Comparison of ENCODE assay signal across 27 mouse cellular contexts in the genomic region with DNA sequence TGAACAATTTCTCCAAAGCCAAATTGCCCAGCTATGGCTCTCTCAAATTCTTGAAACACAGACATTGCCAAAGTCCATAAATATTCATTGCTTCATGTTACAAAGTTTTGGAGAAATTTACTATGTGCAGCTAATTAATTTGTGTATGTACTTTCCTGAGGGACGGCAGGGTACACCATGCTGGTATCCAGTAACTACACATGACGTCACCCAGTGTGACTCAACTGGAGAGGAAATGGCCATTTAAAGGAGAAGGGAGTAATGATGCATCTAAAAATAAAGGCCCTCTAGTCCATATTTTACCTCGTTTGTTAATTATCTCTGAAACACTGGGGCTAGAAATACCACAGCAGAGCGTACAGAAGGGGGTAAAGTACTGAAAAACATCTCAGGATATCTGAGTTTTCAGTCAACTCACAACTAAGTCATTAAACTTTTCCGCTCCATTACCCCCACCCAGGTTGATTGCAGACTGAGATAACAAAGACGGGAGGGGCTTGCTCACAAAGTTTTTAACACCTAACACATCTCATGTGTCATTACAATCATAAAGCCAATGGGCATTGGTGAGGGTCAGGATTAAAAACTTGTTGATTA.
DNase-seq lines count a peak whose midpoint lies in the region; ATAC-seq and TF ChIP-seq lines count a peak whose summit lies in the region.
"Had no signal": no experiment of that assay in that cellular context is flagged by ENCODE, and none has a peak within 500 bp of the region (broad histone marks: within the 10 kb centered on the region; RNA-seq: fewer than 3 reads in every experiment).

No protein-coding gene starts in this region.

- no peak overlapping the region for H3K9ac ChIP-seq in forebrain, embryonic 14.5 days (ENCODE audit: low read length)
- no peak overlapping the region for H3K9ac ChIP-seq in forebrain, postnatal 0 days
- H3K9ac ChIP-seq in limb, embryonic 13.5 days: no peak overlapping the region
- no peak overlapping the region for H3K9ac ChIP-seq in limb, embryonic 15.5 days
- H3K9ac ChIP-seq: embryonic facial prominence, embryonic 13.5 days; heart, embryonic 12.5 days; heart, embryonic 15.5 days; hindbrain, embryonic 14.5 days had no signal

- TF ChIP-seq CTCF in forebrain, postnatal 0 days (IDR thresholded peaks at IDR 0.05; ENCODE audit: low read depth): no peak

- H3K4me1 ChIP-seq in forebrain, embryonic 14.5 days (ENCODE audit: control insufficient read depth, insufficient read depth, low read length): peaks cover 23% of the 10 kb centered on the region
- peaks cover 14% of the 10 kb centered on the region for H3K4me1 ChIP-seq in forebrain, postnatal 0 days (ENCODE audit: insufficient read depth)
- peaks cover 18% of the 10 kb centered on the region for H3K4me1 ChIP-seq in limb, embryonic 13.5 days
- H3K4me1 ChIP-seq in limb, embryonic 10.5 days: peaks cover 3% of the 10 kb centered on the region; the same call in 1 of the 2 replicates
- H3K4me1 ChIP-seq in limb, embryonic 15.5 days: peaks cover 8% of the 10 kb centered on the region; the same call in 1 of the 2 replicates
- H3K4me1 ChIP-seq: heart, embryonic 15.5 days had no signal

- ATAC-seq in forebrain, embryonic 14.5 days: peak; percentile 21; the same call in 1 of the 2 replicates
- ATAC-seq in forebrain, postnatal 0 days: no peak
- peak; percentile 57 for ATAC-seq in limb, embryonic 13.5 days (ENCODE audit: low FRiP score, low read depth)
- ATAC-seq in limb, embryonic 15.5 days (ENCODE audit: insufficient number of reproducible peaks, low FRiP score, low TSS enrichment, low read depth): no peak
- ATAC-seq: CD4-positive, CD25-positive, alpha-beta regulatory T cell, adult 4 months; hindbrain, postnatal 0 days; inflammation-experienced regulatory T-cells, adult 6 months had no signal

- peak; percentile 51 for DNase-seq in forebrain, embryonic 14.5 days (ENCODE audit: low spot score)
- DNase-seq in forebrain, postnatal 0 days: no peak
- no peak for DNase-seq in limb, embryonic 10.5 days (ENCODE audit: low spot score)
- no peak for DNase-seq in heart, postnatal 36 days
- DNase-seq in layer of hippocampus, adult 9-10 months (ENCODE audit: low spot score): no peak
- DNase-seq: adrenal gland, adult 2 months; adrenal gland, postnatal 14 days; cerebellum, adult 11-12 months; cerebellum, adult 8-10 months; cerebellum, postnatal 10 days; cerebellum, postnatal 36 days; embryo, embryonic 11 days; gastrocnemius, postnatal 25 days; heart, adult 18-20 months; heart, postnatal 10 days; heart, postnatal 4 days had no signal

- H3K4me3 ChIP-seq in forebrain, embryonic 14.5 days (ENCODE audit: low read depth, low read length): no peak overlapping the region
- H3K4me3 ChIP-seq in forebrain, postnatal 0 days (ENCODE audit: low read depth, low read length): no peak overlapping the region
- H3K4me3 ChIP-seq in limb, embryonic 13.5 days: no peak overlapping the region
- no peak overlapping the region for H3K4me3 ChIP-seq in limb, embryonic 10.5 days
- no peak overlapping the region for H3K4me3 ChIP-seq in limb, embryonic 15.5 days
- H3K4me3 ChIP-seq: embryonic facial prominence, embryonic 10.5 days; embryonic facial prominence, embryonic 13.5 days; erythroblast, embryonic 14.5 days; heart, embryonic 12.5 days; heart, embryonic 15.5 days had no signal

- WGBS in forebrain, embryonic 14.5 days: 25% methylated on average over 6 of the region's 6 CpGs
- 31% methylated on average over 6 of the region's 6 CpGs for WGBS in forebrain, postnatal 0 days
- WGBS in limb, embryonic 13.5 days: 48% methylated on average over 6 of the region's 6 CpGs
- WGBS in limb, embryonic 10.5 days: 78% methylated on average over 6 of the region's 6 CpGs
- 38% methylated on average over 6 of the region's 6 CpGs for WGBS in limb, embryonic 15.5 days

- intact Hi-C loops in heart, postnatal 36 days (cut with DNase I): no loop called here

- H3K27me3 ChIP-seq in forebrain, embryonic 14.5 days (replicated peaks; ENCODE audit: control insufficient read depth, insufficient read depth, low read length): no peaks in the 10 kb centered on the region
- no peaks in the 10 kb centered on the region for H3K27me3 ChIP-seq in forebrain, postnatal 0 days (ENCODE audit: insufficient read depth, low read length)
- no peaks in the 10 kb centered on the region for H3K27me3 ChIP-seq in limb, embryonic 13.5 days
- no peaks in the 10 kb centered on the region for H3K27me3 ChIP-seq in limb, embryonic 10.5 days (ENCODE audit: low read depth, poor library complexity, severe bottlenecking)
- no peaks in the 10 kb centered on the region for H3K27me3 ChIP-seq in limb, embryonic 15.5 days
- H3K27me3 ChIP-seq: embryonic facial prominence, embryonic 13.5 days; heart, embryonic 12.5 days; heart, embryonic 15.5 days had no signal

- H3K27ac ChIP-seq in forebrain, embryonic 14.5 days (ENCODE audit: low read depth, low read length): no peak overlapping the region
- no peak overlapping the region for H3K27ac ChIP-seq in forebrain, postnatal 0 days (ENCODE audit: low read depth, low read length)
- no peak overlapping the region for H3K27ac ChIP-seq in limb, embryonic 13.5 days
- H3K27ac ChIP-seq in limb, embryonic 10.5 days: no peak overlapping the region
- H3K27ac ChIP-seq in limb, embryonic 15.5 days: peak overlapping the region; percentile 50
- H3K27ac ChIP-seq: embryonic facial prominence, embryonic 13.5 days; heart, embryonic 15.5 days; hindbrain, embryonic 14.5 days; hindbrain, postnatal 0 days had no signal

- H3K36me3 ChIP-seq in forebrain, embryonic 14.5 days (ENCODE audit: control insufficient read depth, insufficient read depth, low read length): no peaks in the 10 kb centered on the region
- H3K36me3 ChIP-seq in forebrain, postnatal 0 days (ENCODE audit: insufficient read depth): no peaks in the 10 kb centered on the region
- H3K36me3 ChIP-seq in limb, embryonic 13.5 days: no peaks in the 10 kb centered on the region
- no peaks in the 10 kb centered on the region for H3K36me3 ChIP-seq in limb, embryonic 10.5 days
- no peaks in the 10 kb centered on the region for H3K36me3 ChIP-seq in limb, embryonic 15.5 days
- H3K36me3 ChIP-seq: embryonic facial prominence, embryonic 10.5 days; embryonic facial prominence, embryonic 13.5 days; heart, embryonic 12.5 days; heart, embryonic 15.5 days had no signal

- H3K4me2 ChIP-seq in forebrain, embryonic 14.5 days (ENCODE audit: low read length): no peak overlapping the region
- H3K4me2 ChIP-seq in forebrain, postnatal 0 days (ENCODE audit: low read depth): no peak overlapping the region
- no peak overlapping the region for H3K4me2 ChIP-seq in limb, embryonic 13.5 days (replicated peaks)
- H3K4me2 ChIP-seq in limb, embryonic 15.5 days: no peak overlapping the region
- H3K4me2 ChIP-seq: embryonic facial prominence, embryonic 13.5 days; heart, embryonic 12.5 days; heart, embryonic 15.5 days; hindbrain, embryonic 14.5 days had no signal

- H3K9me3 ChIP-seq in forebrain, embryonic 14.5 days (replicated peaks; ENCODE audit: control insufficient read depth, low read length): no peaks in the 10 kb centered on the region
- no peaks in the 10 kb centered on the region for H3K9me3 ChIP-seq in forebrain, postnatal 0 days (ENCODE audit: low read length)
- no peaks in the 10 kb centered on the region for H3K9me3 ChIP-seq in limb, embryonic 13.5 days
- no peaks in the 10 kb centered on the region for H3K9me3 ChIP-seq in limb, embryonic 10.5 days (replicated peaks)
- no peaks in the 10 kb centered on the region for H3K9me3 ChIP-seq in limb, embryonic 15.5 days
- H3K9me3 ChIP-seq: embryonic facial prominence, embryonic 10.5 days; embryonic facial prominence, embryonic 13.5 days; heart, embryonic 15.5 days had no signal

Comparison
In these comparisons a context has a peak if more than half of its experiments do, and no peak if none do; other contexts are left out.
1. ATAC-seq: peak in forebrain, embryonic 14.5 days (single experiment) and limb, embryonic 13.5 days (single experiment); none in forebrain, postnatal 0 days (single experiment) and limb, embryonic 15.5 days (single experiment).